Mouse (Mus musculus) stomach, postnatal 0 days (tissue): ENCODE data around the gene Nxph4.

Experiments used
- CTCF ChIP-seq: IDR thresholded peaks from 2 replicates; pipeline ENCODE4 v1.5.1; 2016; ENCODE audit warnings: antibody characterized with exemption, low read depth, mild to moderate bottlenecking, moderate library complexity
- EP300 ChIP-seq: optimal IDR thresholded peaks from 2 replicates; pipeline ENCODE3; 2016; ENCODE audit warnings: antibody characterized with exemption

- no peak for TF ChIP-seq CTCF
- TF ChIP-seq EP300, result no peak
These were observed 16.4 kb downstream of the Nxph4 start for GRCm38 (mm10) chr10:127517941-127518340.
